Mouse (Mus musculus) limb, embryonic 14.5 days (tissue): Measurements from ENCODE around the gene Olfr642. TPM values are rescaled to one million over a fixed set of nuclear protein-coding genes. Genes with fewer than 3 reads are reported as not detected.

Experiments
- ATAC-seq: fragments of 200-750 bp; cut with Nextera tagmentation; 2 replicates; pipeline ENCODE4 v1.8.0; 2017; ENCODE audit warnings: low read depth, moderate number of reproducible peaks, moderate TSS enrichment; ENCODE audit not compliant: low FRiP score
- DNase-seq: peaks from one replicate; pipeline ENCODE4 v3.0.0-alpha.2; 2015; ENCODE audit warnings: low spot score
- H3K27ac ChIP-seq: fragments of 300-500 bp; sonication (generic); replicated peaks from 2 replicates; pipeline ENCODE4 v1.5.1; 2014; ENCODE audit warnings: low read depth, mild to moderate bottlenecking, low read length, moderate library complexity, mixed read lengths
- H3K27me3 ChIP-seq: fragments of 300-500 bp; sonication (generic); 2 replicates; pipeline ENCODE4 v1.6.1; 2014; ENCODE audit warnings: low read length, mixed read lengths; ENCODE audit not compliant: control insufficient read depth, insufficient read depth
- H3K36me3 ChIP-seq: fragments of 300-500 bp; sonication (generic); 2 replicates; pipeline ENCODE4 v1.6.1; 2014; ENCODE audit warnings: mild to moderate bottlenecking, low read length, moderate library complexity, mixed read lengths; ENCODE audit not compliant: control insufficient read depth, insufficient read depth
- H3K4me1 ChIP-seq: fragments of 300-500 bp; sonication (generic); 2 replicates; pipeline ENCODE4 v1.6.1; 2014; ENCODE audit warnings: antibody characterized with exemption, low read length, mixed read lengths; ENCODE audit not compliant: control insufficient read depth, insufficient read depth
- H3K4me2 ChIP-seq: fragments of 300-500 bp; sonication (generic); replicated peaks from 2 replicates; pipeline ENCODE4 v1.6.1; 2014; ENCODE audit warnings: low read depth, mild to moderate bottlenecking, low read length, moderate library complexity; ENCODE audit not compliant: severe bottlenecking
- H3K4me3 ChIP-seq: fragments of 300-500 bp; sonication (generic); replicated peaks from 2 replicates; pipeline ENCODE4 v1.5.1; 2014; ENCODE audit warnings: low read length
- H3K9ac ChIP-seq: fragments of 300-500 bp; sonication (generic); 2 replicates; pipeline ENCODE4 v1.6.1; 2014; ENCODE audit warnings: mild to moderate bottlenecking, low read depth, low read length, moderate library complexity; ENCODE audit not compliant: severe bottlenecking
- H3K9me3 ChIP-seq: fragments of 300-500 bp; sonication (generic); 2 replicates; pipeline ENCODE4 v1.6.1; 2016; ENCODE audit warnings: low read length; ENCODE audit not compliant: control insufficient read depth
- POLR2A ChIP-seq: fragments of 200-500 bp; IDR thresholded peaks from 2 replicates; pipeline ENCODE4 v1.8.0; 2012; ENCODE audit warnings: inconsistent platforms, mild to moderate bottlenecking, moderate library complexity, borderline replicate concordance; ENCODE audit not compliant: insufficient read depth, insufficient read length; ENCODE audit errors: extremely low read depth
- WGBS: fragments of 180-500 bp; shearing (Covaris S2); extraction: QIAGEN DNeasy Blood & Tissue Kit; methylation state at CpG from one replicate; pipeline ENCODE4 v1.1.7; 2014; 5-methylcytosine and 5-hydroxymethylcytosine counted together
- polyA plus RNA-seq, 2 experiments: library from polyadenylated mRNA; depleted of rRNA in 1 of 2; stranded (reverse) in 1 of 2; unstranded in 1 of 2; fragments of >200 nt; fragmentation: Nextera tagmentation in 1 of 2; extraction: Ambion mirVana in 1 of 2; gene quantifications; 2 replicates each; pipeline versions ENCODE4 v1.2.1 to v1.2.3; 2012 to 2014

Gene Olfr642
- polyA plus RNA-seq, 2 experiments = not detected

- H3K9ac ChIP-seq = no peak overlapping the region
- TF ChIP-seq POLR2A = no peak
- H3K9me3 ChIP-seq = no peaks in the 10 kb centered on the region
- H3K27me3 ChIP-seq = no peaks in the 10 kb centered on the region
- no peak overlapping the region for H3K27ac ChIP-seq
- H3K4me2 ChIP-seq = no peak overlapping the region
- no peak for DNase-seq
- H3K4me3 ChIP-seq = no peak overlapping the region
- H3K36me3 ChIP-seq = no peaks in the 10 kb centered on the region
- H3K4me1 ChIP-seq = no peaks in the 10 kb centered on the region
- WGBS = 86% methylated on average over 4 of the region's 4 CpGs
- ATAC-seq = no peak
Measured at GRCm38 (mm10) chr7:104050745-104051144, 1.7 kb downstream of the Olfr642 start.

DNA sequence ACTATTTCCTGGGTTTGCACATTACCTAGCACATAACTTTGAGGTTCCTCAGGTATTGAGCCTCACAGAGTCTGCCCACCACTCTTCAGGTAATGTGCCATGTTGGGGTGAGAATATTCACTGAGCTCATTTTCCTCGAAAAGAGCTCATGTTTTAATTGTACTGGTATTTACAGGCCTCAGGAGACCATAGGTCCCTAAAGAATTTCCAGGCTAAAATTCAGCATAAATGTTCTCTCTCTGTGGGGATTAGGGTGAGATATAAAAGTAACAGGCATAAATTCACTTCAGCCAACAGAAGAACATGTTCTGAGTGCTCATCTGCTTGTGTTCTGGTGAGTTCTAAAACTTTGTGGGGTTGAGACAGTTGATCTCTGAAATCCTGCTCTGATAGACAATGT is 17.3 kb downstream of the Olfr642 start, which contains the start of gene Olfr641:
Gene Olfr641 (plus strand): TSS at position 301 of the 400 bp plus-strand sequence.
- H3K27ac ChIP-seq = no peak within 1 kb of the TSS
- no peak for ATAC-seq
- DNase-seq = no peak
- H3K27me3 ChIP-seq = no peaks in the 10 kb centered on the region
- H3K4me2 ChIP-seq = no peak within 1 kb of the TSS
- no peak within 1 kb of the TSS for H3K9ac ChIP-seq
- no peaks in the 10 kb centered on the region for H3K36me3 ChIP-seq
- H3K9me3 ChIP-seq = no peaks in the 10 kb centered on the region
- TF ChIP-seq POLR2A = no peak
- no peak within 1 kb of the TSS for H3K4me3 ChIP-seq
- H3K4me1 ChIP-seq = no peaks in the 10 kb centered on the region
- WGBS = 55% methylated on average over 1 of the region's 1 CpGs

DNA sequence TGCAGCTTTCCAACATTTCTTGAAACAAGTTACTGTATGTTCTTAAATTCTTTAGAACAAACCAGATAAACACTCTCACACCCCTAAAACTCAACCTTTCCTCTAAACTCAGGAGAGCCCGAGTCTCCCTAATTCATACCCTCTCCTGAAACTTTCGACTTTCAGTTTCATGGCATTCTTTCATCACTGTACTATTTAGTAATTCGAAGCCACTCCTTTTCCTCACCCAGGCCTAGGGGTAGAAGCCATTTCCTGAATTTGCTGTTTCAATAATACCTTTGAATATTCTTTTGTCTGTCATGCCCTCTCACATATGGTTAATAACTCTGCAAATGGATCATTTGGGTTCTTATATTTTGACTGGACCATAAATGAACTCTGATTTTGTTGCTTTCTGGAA is 25.5 kb downstream of the Olfr642 start:
- no peak for DNase-seq
- Histone ChIP-seq H3K27ac (no peak overlapping the region), H3K9ac (no peak overlapping the region), H3K9me3 (no peaks in the 10 kb centered on the region), H3K4me2 (no peak overlapping the region), H3K4me3 (no peak overlapping the region), H3K4me1 (no peaks in the 10 kb centered on the region), H3K36me3 (no peaks in the 10 kb centered on the region), H3K27me3 (no peaks in the 10 kb centered on the region)
- 74% methylated on average over 3 of the region's 3 CpGs for WGBS
- TF ChIP-seq POLR2A = no peak
- ATAC-seq = no peak

GRCm38 (mm10) chr7:104025473-104025872 is 27.0 kb downstream of the Olfr642 start, which contains the start of gene Olfr640:
Gene Olfr640, minus strand, starts transcription at chr7:104025573.
- Histone ChIP-seq H3K9ac (no peak within 1 kb of the TSS), H3K4me1 (no peaks in the 10 kb centered on the region), H3K4me3 (no peak within 1 kb of the TSS), H3K27me3 (no peaks in the 10 kb centered on the region), H3K4me2 (no peak within 1 kb of the TSS), H3K27ac (no peak within 1 kb of the TSS), H3K36me3 (no peaks in the 10 kb centered on the region), H3K9me3 (no peaks in the 10 kb centered on the region)
- 74% methylated on average over 6 of the region's 6 CpGs for WGBS
- DNase-seq = no peak
- no peak for ATAC-seq
- TF ChIP-seq POLR2A = no peak

GRCm38 (mm10) chr7:104021651-104022050 is 30.8 kb downstream of the Olfr642 start:
- H3K36me3 ChIP-seq = no peaks in the 10 kb centered on the region
- TF ChIP-seq POLR2A = no peak
- DNase-seq (no peak), ATAC-seq (no peak)
- no peaks in the 10 kb centered on the region for H3K9me3 ChIP-seq
- no peak overlapping the region for H3K9ac ChIP-seq
- no peak overlapping the region for H3K27ac ChIP-seq
- H3K4me1 ChIP-seq = no peaks in the 10 kb centered on the region
- H3K4me2 ChIP-seq = no peak overlapping the region
- no peaks in the 10 kb centered on the region for H3K27me3 ChIP-seq
- H3K4me3 ChIP-seq = no peak overlapping the region
- 90% methylated on average over 6 of the region's 6 CpGs for WGBS

DNA sequence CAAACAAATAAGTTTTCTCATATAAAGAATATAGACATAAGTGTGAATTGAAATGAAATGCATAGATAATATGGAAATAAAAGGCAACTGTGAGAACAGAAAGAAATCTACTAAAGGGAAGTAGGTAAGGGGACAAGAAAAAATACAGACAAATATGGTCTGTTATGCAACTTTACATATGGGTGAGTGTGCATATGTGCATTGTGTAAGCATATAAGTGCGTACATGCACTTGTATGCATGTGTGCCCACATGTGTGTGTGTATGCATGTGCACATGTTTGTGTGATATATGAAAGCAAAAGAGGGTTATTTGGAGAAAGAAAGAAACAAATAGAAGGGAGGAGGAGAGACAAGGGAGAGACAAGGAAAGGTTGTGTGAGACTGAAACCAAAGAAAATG is 33.5 kb downstream of the Olfr642 start:
- WGBS = 88% methylated on average over 1 of the region's 1 CpGs
- H3K36me3 ChIP-seq = no peaks in the 10 kb centered on the region
- H3K4me1 ChIP-seq = no peaks in the 10 kb centered on the region
- DNase-seq = no peak
- H3K4me2 ChIP-seq = no peak overlapping the region
- H3K27me3 ChIP-seq = no peaks in the 10 kb centered on the region
- H3K9ac ChIP-seq = no peak overlapping the region
- no peak overlapping the region for H3K27ac ChIP-seq
- no peak for ATAC-seq
- no peak overlapping the region for H3K4me3 ChIP-seq
- no peak for TF ChIP-seq POLR2A
- no peaks in the 10 kb centered on the region for H3K9me3 ChIP-seq
